Mouse (Mus musculus): ENCODE measurements around the gene Napa.

Napa gene

DNA sequence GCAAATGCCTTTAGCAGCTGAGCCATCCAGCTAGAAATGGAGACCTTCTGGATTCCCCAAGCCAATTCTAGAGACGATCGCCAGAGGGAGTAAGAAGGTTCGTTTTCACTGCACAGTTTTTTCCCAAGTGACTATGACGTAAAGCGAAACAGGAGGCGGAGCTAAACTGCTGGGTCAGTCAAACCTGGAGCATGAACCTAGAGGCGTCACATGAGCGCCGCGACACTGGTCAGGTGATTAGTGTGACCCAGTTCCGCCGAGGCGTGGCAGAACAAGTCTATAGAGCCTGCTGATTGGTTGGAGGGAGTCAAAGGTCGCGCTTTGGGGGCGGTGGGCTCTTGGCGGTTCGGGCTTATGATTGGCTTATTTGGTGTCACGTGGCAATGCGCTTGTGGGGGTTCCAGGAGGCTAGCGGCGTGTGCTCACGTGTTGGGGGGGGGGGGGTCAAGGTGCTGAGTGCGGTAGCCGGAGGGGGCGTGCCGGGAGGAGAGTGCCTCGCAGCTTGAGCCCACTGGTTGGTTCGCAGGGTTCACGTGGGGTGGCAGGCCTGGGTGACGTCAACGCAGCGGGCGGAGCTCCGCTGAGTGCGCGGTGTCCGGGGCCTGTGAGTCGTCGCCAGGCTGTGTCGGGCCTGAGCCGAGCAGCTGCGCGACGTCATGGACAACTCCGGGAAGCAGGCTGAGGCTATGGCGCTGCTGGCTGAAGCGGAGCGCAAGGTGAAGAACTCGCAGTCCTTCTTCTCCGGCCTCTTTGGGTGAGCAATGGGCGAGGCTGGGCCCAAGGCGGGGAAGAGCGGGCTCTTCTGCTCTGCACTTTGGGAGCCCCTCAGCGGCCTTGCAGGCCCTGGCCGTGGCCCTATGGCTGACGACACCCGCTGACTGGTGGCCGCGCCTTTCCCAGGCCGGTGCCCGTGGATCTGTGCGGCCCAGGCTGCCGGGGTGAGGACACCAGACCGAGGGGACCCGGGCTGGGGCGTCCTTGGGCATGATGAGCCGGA, at the start of gene Napa:
Napa (plus strand) TSS at position 438 of the 997 bp plus-strand sequence.
- WGBS, result under 1% methylated on average over 67 of the region's 68 CpGs

DNA sequence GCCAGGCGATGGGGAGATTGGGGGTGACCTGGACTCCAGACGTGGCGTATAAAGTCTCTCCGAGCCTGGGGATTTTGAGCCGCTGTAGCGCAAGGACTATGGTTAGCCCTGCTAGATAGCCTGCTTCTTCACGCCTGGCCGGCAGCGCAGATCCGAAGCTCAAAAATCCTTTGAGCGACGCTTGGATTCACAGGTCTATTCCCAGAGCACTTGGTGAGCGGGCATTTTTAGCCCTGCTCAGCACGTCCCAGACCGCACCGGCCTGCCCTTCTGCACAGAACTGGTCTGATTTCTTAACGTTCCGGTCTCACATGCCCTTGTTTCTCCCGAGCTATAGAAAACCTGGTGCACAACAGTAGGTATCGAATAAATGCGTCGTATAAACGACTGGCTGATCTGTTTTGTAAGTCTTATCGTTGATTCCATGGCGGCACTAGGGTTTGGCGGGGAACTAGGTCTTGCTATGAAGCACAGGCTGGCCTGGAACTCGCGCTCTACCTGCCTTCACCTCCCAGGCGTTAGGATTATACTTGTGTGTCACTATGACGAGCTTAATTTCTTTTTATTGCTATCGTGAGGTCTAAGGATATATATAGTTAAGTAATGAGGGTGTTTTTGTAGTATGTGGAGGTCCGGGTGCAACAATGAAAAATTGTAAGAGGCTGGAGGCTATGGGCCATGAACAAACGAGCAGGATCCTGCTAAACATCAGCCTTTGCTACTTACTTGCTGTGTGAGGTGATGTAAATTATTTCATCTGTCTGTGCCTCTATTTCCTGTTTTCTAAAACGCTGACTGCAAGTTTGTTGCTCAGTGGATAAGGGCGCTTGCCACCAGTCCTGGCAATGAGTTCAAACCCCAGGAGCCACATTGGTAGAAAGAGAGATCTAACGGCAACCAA, 49.3 kb upstream of the Napa start:
- 5% methylated on average over 36 of the region's 36 CpGs for WGBS

DNA sequence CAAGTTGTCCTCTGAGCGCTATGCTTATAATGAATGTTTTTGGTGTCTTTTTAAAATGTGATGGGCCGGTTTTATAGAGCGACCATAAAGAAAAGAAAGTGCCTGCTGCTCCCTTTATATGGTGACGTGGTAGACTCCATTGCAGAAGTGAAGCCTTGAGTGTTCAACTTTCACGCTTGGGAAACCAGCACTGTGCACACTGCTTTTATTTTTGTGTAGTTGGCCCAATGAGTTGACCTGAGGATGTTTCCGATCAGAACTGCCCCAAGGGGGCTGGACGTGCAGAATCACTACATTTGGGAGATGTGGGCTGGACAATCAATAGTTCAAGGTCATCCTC, 48.7 kb upstream of the Napa start:
- 70% methylated on average over 7 of the region's 7 CpGs for WGBS

DNA sequence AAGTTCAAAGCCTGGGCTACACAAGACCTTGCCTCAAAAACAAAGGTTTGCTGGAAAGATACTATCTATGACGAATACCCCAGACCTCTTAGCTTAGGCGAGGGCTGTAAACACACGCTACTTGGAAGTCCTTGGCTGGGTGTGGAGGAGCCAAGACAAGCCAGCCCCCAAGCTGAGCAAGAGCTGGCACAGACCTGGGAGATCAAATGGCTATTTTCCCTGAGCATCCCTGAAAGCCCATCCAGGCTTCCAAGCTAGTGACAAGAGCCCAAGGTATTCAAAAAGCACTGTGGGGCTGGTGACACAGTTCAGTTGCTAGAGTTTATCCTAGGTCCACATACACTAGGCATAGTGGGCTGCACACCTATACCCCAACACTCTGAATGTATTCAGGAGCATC, 47.7 kb upstream of the Napa start:
- WGBS, result 79% methylated on average over 3 of the region's 3 CpGs

DNA sequence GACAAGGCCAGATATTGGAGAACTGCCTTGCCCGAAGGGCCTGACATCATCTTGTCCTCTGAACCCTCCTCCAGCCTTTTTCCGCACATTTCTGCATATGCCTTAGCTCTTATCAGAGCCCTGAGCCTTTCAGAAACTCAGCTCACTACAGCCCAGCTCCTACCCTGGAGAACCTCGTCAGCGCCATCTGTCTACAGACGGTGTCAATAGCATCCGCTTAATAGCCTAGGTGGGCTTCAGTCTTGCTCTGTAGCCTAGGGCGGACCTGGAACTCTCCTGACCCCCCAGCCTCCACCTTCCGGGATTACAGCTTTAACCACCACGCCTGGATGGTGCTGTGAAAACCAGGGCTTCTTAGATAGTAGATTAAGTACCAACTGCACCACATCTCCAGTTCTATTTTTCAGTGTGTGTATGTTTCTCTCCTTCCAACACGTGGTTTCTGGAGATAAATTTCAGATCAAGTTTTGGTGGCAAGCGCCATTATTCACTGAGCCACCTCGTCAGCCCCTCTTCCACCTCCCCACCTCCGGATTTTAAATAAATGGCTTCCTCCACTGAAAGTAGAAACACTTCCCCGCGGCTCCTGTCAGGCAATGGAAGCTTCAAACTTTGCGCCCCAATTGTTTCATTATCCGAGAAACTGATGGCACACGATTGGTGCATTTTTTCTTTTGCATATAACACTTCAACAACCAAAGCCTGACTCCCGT, 46.2 kb upstream of the Napa start:
- WGBS, result 3% methylated on average over 19 of the region's 19 CpGs

DNA sequence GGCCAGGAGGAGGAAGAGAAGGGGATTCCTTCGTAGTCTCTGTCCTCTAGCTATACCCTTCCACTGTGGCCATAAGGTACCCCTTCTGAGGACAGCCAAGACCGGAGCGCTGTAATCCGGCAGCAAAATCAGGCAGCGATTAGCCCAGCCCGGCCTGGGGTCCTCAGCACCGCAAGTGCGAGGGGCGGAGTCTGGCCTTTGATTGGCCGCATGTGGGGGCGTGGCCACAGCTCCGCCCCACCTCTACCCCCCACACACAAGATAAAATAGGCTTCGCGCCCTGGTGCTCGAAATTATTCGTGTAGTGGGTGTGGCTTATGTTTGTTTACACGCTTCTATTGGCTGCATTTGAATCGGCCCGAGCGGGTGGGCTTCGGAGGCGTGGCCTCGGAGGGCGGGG, 45.6 kb upstream of the Napa start:
- 0% methylated on average over 24 of the region's 24 CpGs for WGBS

DNA sequence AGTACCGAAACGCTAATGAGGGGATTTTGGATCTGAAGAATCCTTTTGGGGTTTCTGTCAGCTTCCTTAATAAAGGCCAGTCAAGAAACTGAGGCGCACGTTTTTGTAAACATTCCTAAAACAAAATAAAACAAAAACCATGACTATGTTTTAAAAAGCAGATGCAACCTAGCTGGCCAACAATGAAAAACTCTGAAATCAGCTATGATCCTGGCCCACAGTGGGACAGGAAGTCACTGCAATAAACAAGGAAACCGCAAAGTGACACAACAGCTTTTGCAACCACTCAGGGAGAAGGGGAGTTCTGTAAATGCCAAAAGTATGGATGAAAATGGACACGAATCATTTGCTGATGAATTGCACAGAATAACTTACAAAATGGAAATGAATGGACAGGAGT, 45.2 kb upstream of the Napa start:
- WGBS, result 9% methylated on average over 6 of the region's 6 CpGs

DNA sequence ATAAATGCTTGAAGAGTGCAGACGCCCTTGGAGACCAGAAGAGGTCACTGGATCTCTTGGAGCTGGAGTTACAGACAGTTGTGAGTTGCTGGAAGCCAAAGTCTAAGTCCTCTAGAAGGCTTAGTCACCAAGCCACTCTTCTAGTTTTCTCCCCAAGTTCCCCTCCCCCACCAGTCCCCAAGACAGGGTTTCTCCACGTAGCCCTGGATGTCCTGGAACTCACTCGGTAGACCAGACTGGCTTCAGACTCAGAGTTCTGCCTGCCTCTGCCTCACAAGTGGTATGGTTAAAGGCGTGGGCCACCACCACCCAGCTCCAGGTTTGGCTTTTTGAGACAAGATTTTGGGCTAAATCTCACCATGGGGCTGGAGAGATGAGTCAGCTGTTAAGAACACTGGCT, 43.3 kb upstream of the Napa start:
- 79% methylated on average over 4 of the region's 4 CpGs for WGBS

DNA sequence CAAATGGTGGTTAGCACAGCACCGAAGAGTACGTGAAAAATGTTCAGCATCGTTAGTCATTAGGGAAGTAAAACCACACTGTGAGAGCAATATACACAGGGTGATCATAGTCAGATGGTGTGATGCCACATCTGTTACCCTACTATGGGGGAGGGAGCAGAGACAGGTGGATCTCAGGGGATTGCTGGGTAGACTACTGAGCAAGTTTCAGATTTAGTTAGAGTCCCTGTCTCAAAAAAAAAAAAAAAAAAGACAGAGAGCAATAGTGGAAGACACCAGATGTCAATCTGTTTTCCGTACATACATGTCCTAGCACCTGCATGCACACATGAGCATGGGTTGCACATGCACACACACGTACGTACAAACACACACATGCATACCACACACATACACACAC, 42.6 kb upstream of the Napa start:
- WGBS, result 82% methylated on average over 6 of the region's 6 CpGs

DNA sequence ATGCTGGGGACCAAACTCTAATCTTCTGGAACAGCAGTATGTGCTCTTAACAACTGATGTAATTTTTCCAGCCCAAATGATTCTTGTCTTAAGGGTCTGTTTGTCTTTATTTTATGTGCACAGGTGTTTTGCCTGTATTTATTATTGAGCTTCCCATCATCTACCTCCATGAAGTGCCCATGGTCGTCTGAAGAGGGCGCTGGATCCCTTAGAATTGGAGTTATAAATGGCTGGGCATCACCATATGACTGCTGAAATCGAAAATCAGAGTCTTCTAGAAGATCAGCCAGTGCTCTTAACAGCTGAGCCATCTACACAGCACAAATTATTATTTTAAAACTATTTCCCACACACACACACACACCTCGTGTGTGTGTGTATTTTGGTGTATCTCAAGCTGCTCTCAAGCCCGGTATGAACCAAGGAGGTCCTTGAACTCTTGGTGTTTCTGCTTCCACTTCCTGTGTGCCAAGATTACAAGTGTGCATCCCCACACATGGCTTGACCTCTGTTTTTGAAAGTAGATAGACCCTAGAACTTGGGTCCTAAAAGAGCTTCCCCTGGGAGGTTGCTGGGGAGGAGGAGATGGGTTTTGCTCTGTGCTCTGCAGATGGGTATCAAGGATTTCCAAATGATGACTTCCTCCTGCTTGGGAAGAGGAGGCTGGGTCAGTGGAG, 41.7 kb upstream of the Napa start:
- 21% methylated on average over 5 of the region's 5 CpGs for WGBS

DNA sequence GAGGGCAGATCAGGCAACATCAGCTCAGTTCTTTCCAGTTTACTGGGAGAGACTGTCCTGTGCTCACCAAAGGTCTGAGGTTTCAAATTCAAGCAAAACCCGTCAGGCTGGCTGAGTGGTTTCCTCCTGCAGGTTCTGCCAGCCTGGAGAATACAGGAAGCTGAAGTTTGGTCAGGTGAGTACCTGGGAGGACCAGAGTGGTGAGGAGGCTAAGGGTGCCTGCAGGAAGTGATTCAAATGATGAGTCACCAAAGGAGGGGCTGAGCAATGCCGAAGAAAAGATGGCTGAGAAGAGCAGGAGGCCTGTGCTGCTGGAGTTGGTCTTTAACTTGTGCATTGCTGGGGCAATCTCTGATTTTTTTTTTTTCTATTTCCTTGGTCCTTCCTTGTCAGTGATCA, 41.1 kb upstream of the Napa start:
- WGBS, result 56% methylated on average over 2 of the region's 2 CpGs

DNA sequence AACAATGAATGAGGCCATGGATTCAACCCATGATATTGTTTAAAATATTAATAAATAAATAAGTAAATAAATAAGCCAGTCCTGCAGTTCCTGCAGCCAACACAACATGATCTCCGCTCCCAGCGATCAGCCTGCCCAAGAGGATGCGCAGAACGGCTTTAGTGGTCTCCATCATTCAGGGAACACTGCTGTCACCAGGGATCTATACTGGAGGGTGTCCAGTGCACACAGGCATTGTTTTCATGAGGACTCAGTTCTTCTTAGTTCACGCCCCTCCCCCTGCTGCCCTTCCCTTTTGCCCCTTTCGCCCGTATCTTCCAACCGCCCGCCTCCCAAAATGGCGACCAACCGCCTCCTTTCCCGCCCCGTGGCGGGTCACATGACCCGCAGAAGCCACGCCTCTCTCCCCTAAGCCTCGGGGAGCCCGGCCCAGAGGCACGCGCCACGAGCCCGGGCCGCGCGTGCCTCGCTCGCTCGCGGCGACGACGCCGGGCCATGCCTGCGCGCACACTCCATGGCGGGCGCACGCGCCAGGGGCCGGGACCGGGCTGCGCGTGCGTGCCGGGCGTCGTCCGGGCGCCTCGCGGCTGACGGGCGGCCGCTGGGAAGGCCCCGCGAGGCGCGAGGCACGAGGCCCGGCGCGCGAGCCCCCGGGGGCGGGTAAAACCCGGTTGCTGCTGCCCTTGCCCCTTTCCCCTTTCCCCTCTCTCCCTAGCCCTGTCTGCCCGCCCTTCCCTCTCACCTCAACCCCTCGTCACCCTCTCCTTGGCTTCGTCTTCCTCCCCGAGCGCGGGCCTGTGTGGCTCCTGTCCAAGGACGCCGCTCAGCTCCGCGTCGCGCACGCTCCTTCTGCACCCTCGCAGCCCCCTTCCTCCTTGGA, 36.8 kb upstream of the Napa start, which contains the start of gene Zfp541:
Zfp541 (plus strand) TSS at position 596 of the 880 bp plus-strand sequence.
- 51% methylated on average over 80 of the region's 80 CpGs for WGBS

DNA sequence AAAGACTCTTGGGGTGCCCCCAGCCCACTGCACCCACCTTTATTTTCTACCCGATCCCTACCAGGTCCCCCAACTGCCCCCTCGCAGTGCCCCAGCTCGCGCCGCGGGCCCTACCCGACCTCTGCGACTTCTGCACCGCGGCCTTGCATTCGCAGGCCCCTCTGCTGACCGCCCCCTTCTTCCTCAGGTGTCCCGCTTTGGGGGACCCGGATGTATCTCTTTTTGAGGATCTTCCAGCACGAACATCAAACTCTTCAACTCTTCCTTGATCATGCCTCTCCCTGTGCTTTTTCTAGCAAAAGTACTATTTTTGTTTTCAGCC, 36.2 kb upstream of the Napa start:
- 68% methylated on average over 15 of the region's 15 CpGs for WGBS

DNA sequence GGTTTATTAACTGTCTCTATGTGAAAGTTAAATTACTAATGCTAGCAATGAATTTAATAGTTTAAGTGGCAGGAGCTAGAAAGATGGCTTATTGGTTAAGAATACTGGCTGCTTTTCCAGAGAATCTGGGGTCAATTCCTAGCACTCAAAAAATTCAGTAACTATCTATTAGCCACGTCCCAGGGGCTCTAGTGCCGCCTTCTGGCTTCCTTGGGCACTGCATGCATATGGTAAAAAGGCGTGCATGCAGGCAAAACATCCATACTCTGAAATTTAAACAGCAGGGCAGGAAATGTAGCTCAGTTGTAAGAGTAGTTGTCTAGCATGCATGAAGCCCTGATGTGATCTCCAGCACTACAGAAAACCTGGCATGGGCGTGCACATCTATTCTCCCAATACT, 34.8 kb upstream of the Napa start:
- WGBS, result 51% methylated on average over 4 of the region's 4 CpGs

DNA sequence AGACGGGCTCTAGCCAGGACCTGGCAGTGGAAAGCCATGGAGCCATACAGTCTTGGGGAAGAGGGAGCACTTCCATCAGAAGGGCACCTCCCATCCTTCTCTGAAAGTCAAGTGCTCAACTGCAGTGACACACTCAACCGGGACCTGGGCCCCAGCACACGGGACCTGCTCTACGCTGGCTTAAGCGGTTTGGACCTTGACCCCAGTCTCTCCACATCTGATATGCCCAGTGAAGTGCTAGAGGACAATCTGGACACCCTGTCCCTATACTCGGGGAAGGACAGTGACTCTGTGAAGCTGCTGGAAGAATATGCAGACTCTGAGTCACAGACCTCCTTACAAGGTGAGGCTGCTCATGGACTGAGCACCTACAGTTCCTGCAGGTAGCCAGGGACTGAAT, 26.4 kb upstream of the Napa start:
- WGBS, result 90% methylated on average over 6 of the region's 6 CpGs

DNA sequence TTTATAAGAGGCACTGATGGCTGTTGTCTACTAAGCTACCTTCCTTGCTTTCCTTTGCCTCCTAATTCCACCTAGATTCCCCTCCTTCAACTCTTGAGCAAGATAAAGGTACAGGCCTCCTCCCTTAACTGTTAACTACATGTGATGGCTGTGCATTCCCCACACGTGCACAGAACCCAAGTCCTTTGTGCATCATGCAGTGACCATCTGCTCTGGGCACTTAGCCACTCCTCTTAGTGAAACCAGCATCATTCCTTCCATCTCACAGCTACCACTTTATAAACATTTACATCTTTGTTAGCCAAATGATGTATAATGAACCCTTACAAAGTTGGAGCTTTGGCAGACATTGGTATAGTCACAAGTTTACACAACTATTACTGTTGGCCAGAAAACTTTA, 18.3 kb upstream of the Napa start:
- 64% methylated on average over 1 of the region's 1 CpGs for WGBS

DNA sequence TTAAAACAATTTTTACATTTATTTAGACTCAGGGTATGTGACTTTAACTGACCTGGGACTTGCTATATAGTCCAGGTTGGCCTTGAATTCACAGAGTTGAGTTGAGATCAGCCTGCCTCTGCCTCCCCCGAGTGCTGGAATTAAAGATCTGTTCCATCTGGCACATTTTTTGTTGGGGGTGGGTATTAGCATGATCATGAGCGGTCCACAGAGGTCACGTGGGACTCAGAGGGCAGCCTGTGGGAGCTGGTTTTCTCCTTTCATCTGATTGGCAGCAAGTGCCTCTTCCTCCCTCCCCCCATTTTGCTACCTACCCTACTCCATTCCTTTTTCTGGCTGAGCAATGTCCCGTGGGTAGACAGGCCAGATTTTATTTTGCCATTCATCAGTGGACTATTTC, 17.7 kb upstream of the Napa start:
- 78% methylated on average over 4 of the region's 4 CpGs for WGBS

DNA sequence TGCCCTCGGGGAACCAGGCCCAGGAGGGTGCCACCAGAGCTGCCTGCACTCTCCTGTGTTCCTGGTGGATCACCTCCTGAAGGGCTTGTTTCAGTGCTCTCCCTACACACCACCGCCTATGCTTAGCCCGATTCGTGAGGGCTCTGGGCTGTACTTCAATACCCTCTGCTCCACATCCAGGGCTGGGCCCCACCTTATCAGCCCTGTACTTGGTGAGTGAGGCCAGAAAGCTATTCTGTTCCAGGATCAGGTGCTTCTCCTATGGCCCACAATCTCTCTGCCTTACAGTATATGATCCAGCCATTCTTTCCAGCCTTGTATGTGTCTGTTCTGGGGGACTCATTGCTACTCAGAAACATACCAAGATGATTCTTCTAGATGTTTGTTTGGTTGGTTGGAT, 14.9 kb upstream of the Napa start:
- WGBS, result 76% methylated on average over 4 of the region's 4 CpGs

DNA sequence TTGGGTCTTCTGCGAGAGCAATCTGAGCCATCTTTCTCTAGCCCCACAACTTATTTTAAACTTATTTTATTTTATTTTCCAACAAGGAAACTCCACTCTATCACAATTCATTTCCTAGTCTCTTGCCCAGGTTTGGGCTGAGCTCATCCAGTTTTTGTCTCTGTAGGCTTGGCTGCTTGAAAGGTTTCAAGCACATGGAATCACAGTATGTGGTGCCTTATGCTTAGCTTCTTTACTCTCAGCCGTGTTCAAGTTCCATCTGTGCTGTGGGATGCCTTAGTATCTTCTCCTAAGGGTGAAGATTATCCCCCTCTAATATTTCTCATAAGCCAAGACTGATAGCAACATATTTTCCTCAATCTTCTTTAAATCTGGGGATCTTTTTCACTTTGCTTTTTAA, 10.7 kb upstream of the Napa start:
- 51% methylated on average over 2 of the region's 2 CpGs for WGBS

DNA sequence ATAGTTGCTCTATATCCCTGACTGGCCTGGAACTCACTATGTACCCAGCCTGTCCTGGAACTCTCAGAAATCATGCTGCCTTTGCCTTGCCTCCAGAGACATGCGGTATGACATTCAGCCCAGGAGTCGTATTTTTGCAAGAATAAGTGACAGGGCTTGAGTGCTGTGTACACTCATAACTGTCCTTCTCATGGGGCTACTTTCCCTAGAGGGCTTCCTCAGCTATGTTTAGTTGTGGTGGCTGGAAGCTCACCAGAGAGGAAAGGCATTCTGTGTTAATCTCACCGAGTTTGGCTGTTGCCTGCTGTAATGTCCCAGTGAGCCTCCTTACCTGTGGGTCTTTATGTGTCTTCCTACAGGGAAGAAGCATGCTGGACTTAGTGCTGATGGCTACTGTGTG, 3.7 kb upstream of the Napa start:
- WGBS, result 83% methylated on average over 3 of the region's 3 CpGs

DNA sequence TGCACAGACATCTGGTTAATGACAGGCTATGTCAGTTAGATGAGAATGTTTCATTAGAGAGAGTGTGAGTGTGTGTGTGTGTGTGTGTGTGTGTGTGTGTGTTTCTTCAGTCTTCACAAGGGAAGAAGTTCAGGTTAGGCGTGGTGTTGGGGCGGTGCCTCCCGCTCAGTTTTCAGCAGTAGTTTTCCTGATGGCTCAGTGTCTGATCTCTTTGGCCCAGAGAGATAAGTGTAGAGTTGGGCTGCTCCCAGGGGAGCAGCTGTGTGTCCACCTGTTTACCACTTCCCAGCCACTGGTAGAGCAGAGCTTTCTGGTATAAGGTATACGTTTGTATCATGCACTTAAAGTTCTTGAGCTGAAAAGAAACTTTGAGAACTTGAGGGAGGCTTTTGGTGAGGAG, 1.6 kb downstream of the Napa start:
- WGBS, result 45% methylated on average over 4 of the region's 4 CpGs
